Mouse (Mus musculus): ENCODE data around the gene Vmn2r74. TPM values are rescaled to one million over a fixed set of nuclear protein-coding genes. Genes with fewer than 3 reads are reported as not detected.

Gene Vmn2r74
- polyA plus RNA-seq (2012; fragmentation: generic; extraction: Trizol), result not detected

- H3K4me2 ChIP-seq (ENCODE audit: low read depth), result no peak within 1 kb of the TSS
- H3ac ChIP-seq (ENCODE audit: control insufficient read depth, insufficient read length), result no peak within 1 kb of the TSS
- no peak within 1 kb of the TSS for H3K4me3 ChIP-seq
- no peak for TF ChIP-seq SRF (IDR thresholded peaks at IDR 0.05; ENCODE audit: control insufficient read depth, insufficient read length, low read depth)
- no peak for TF ChIP-seq USF1 (IDR thresholded peaks at IDR 0.05; ENCODE audit: low read depth)
- H3K36me3 ChIP-seq (ENCODE audit: control insufficient read depth, insufficient read depth), result no peaks in the 10 kb centered on the region
- no peaks in the 10 kb centered on the region for H3K79me2 ChIP-seq (ENCODE audit: control insufficient read depth, insufficient read depth)
- no peaks in the 10 kb centered on the region for H3K27me3 ChIP-seq (ENCODE audit: control insufficient read depth, insufficient read depth, insufficient read length)
These were observed at the start of gene Vmn2r74 for GRCm38 (mm10) chr7:85961529-85961928. Gene Vmn2r74 (minus strand): TSS chr7:85961629.

DNA sequence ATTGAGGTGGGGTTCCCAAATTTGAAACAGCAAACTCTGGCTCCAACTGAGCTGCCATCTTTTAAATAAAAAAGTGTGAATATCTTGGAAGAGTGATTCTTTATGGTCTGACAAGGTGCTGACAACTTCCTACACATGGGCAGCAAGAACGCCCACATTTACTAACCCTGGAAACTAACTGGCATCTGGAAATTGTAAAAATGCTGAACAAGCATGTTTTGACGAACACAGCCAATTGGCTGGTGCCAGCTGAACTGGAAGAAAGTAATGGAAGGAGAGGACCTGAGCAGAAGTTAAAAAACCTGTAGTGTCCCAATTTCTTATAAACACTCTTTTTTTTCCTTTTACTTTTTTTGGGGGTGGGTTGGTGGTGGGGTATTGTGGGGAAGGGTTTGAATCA is 46.1 kb upstream of the Vmn2r74 start:
- Histone ChIP-seq H3K36me3 (ENCODE audit: control insufficient read depth, insufficient read depth) (no peaks in the 10 kb centered on the region), H3K4me2 (ENCODE audit: low read depth) (no peak overlapping the region), H3K4me3 (no peak overlapping the region), H3K79me2 (ENCODE audit: control insufficient read depth, insufficient read depth) (no peaks in the 10 kb centered on the region), H3K27me3 (ENCODE audit: control insufficient read depth, insufficient read depth, insufficient read length) (no peaks in the 10 kb centered on the region), H3ac (ENCODE audit: control insufficient read depth, insufficient read length) (no peak overlapping the region)
- TF ChIP-seq TCF12 (IDR thresholded peaks at IDR 0.05; ENCODE audit: insufficient read depth, poor library complexity, severe bottlenecking), result no peak
- no peak for TF ChIP-seq TCF3 (IDR thresholded peaks at IDR 0.05; ENCODE audit: insufficient read length, low read depth)
- no peak for TF ChIP-seq MYOG (IDR thresholded peaks at IDR 0.05; ENCODE audit: control insufficient read depth in 1 of 3, insufficient read depth in 1 of 3, insufficient read length in 2 of 3, low read depth in 2 of 3)
- no peak for TF ChIP-seq CEBPB (IDR thresholded peaks at IDR 0.05; ENCODE audit: insufficient read depth, poor library complexity, severe bottlenecking)
- TF ChIP-seq POLR2AphosphoS2 (IDR thresholded peaks at IDR 0.05; ENCODE audit: insufficient read length, low read depth), result no peak
- TF ChIP-seq SRF (IDR thresholded peaks at IDR 0.05; ENCODE audit: control insufficient read depth, insufficient read length, low read depth), result no peak
- no peak for TF ChIP-seq USF1 (IDR thresholded peaks at IDR 0.05; ENCODE audit: low read depth)
- TF ChIP-seq E2F4 (IDR thresholded peaks at IDR 0.05; ENCODE audit: insufficient read depth), result no peak
- TF ChIP-seq MYOD1 (IDR thresholded peaks at IDR 0.05; ENCODE audit: control insufficient read depth in 1 of 3, insufficient read length in 2 of 3, low read depth in 2 of 3), result no peak
- no peak for TF ChIP-seq REST (IDR thresholded peaks at IDR 0.05; ENCODE audit: insufficient read depth, insufficient read length)
- no peak for TF ChIP-seq MAX (IDR thresholded peaks at IDR 0.05; ENCODE audit: low read depth)
- no peak for TF ChIP-seq POLR2A (IDR thresholded peaks at IDR 0.05; ENCODE audit: insufficient read length, low read depth)

Other genes with a start within 250 kb of the Vmn2r74 start
- gene Vmn2r72, start 206.5 kb downstream of the Vmn2r74 start, polyA plus RNA-seq (2012; fragmentation: generic; extraction: Trizol), result not detected
- not detected for gene Vmn2r73, start 85.4 kb downstream of the Vmn2r74 start, polyA plus RNA-seq (2012; fragmentation: generic; extraction: Trizol)
- not detected for gene Vmn2r75, start 210.1 kb upstream of the Vmn2r74 start, polyA plus RNA-seq (2012; fragmentation: generic; extraction: Trizol)